Mouse (Mus musculus) limb, embryonic 13.5 days (tissue): Measurements from ENCODE around the gene Gm38392. TPM values are rescaled to one million over a fixed set of nuclear protein-coding genes. Genes with fewer than 3 reads are reported as not detected.

ENCODE experiments used
- ATAC-seq: fragments of 200-750 bp; cut with Nextera tagmentation; 2 replicates; pipeline ENCODE4 v1.8.0; 2017; ENCODE audit warnings: low read depth, moderate number of reproducible peaks, moderate TSS enrichment; ENCODE audit not compliant: low FRiP score
- H3K27ac ChIP-seq: fragments of 300-500 bp; sonication (generic); 2 replicates; pipeline ENCODE4 v1.5.1; 2015; ENCODE audit warnings: inconsistent platforms, mild to moderate bottlenecking, moderate library complexity
- H3K27me3 ChIP-seq: fragments of 300-500 bp; sonication (generic); 2 replicates; pipeline ENCODE4 v1.6.1; 2015; ENCODE audit warnings: mild to moderate bottlenecking, inconsistent platforms
- H3K36me3 ChIP-seq: fragments of 300-500 bp; sonication (generic); 2 replicates; pipeline ENCODE4 v1.6.1; 2015; ENCODE audit warnings: inconsistent platforms, mild to moderate bottlenecking, moderate library complexity
- H3K4me1 ChIP-seq: fragments of 300-500 bp; sonication (generic); 2 replicates; pipeline ENCODE4 v1.6.1; 2015; ENCODE audit warnings: inconsistent platforms
- H3K4me2 ChIP-seq: fragments of 300-500 bp; sonication (generic); replicated peaks from 2 replicates; pipeline ENCODE4 v1.6.1; 2015; ENCODE audit warnings: inconsistent platforms, mild to moderate bottlenecking, moderate library complexity
- H3K4me3 ChIP-seq: fragments of 300-500 bp; sonication (generic); 2 replicates; pipeline ENCODE4 v1.5.1; 2015; ENCODE audit warnings: moderate library complexity, mild to moderate bottlenecking, inconsistent platforms
- H3K9ac ChIP-seq: fragments of 300-500 bp; sonication (generic); 2 replicates; pipeline ENCODE4 v1.6.1; 2015; ENCODE audit warnings: mild to moderate bottlenecking, inconsistent platforms
- H3K9me3 ChIP-seq: fragments of 300-500 bp; sonication (generic); 2 replicates; pipeline ENCODE4 v1.6.1; 2016; ENCODE audit warnings: inconsistent platforms
- WGBS: fragments of 180-500 bp; shearing (Covaris S2); methylation state at CpG from one replicate; pipeline ENCODE4 v1.1.7; 2015; 5-methylcytosine and 5-hydroxymethylcytosine counted together
- polyA plus RNA-seq: library from polyadenylated mRNA; unstranded; fragments of >200 nt; fragmentation: Nextera tagmentation; extraction: Ambion mirVana; gene quantifications from 2 replicates; pipeline ENCODE4 v1.2.1, GENCODE M21; 2015

Gm38392 gene
- polyA plus RNA-seq, 1 experiment from 2014 or later = 1.0 TPM

DNA sequence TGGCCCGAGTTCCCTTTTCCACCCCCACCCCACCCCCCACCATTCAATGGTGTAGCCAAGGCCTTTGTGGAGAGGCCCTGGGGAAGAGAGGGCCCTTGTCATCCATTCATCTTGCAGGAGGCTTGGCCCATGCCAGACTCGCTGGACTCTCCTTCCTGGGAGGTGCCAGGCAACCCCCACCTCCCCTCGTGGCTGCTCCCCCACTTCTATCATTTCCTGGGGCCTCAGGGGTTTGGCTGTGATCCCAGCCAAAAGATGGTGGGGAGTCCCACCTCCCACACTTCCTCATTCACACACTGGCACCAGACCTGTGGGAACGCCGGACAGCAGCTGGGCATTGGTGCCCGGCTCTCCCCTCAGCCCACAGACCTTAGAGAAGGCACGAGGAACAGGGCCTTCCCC, 54.7 kb downstream of the Gm38392 start:
- WGBS = 48% methylated on average over 7 of the region's 7 CpGs
- Histone ChIP-seq H3K4me2 (no peak overlapping the region), H3K9me3 (no peaks in the 10 kb centered on the region), H3K9ac (no peak overlapping the region), H3K4me1 (peaks cover 12% of the 10 kb centered on the region; the same call in 1 of the 2 replicates), H3K27ac (no peak overlapping the region), H3K4me3 (no peak overlapping the region), H3K27me3 (peaks cover 92% of the 10 kb centered on the region), H3K36me3 (no peaks in the 10 kb centered on the region)
- ATAC-seq = no peak

DNA sequence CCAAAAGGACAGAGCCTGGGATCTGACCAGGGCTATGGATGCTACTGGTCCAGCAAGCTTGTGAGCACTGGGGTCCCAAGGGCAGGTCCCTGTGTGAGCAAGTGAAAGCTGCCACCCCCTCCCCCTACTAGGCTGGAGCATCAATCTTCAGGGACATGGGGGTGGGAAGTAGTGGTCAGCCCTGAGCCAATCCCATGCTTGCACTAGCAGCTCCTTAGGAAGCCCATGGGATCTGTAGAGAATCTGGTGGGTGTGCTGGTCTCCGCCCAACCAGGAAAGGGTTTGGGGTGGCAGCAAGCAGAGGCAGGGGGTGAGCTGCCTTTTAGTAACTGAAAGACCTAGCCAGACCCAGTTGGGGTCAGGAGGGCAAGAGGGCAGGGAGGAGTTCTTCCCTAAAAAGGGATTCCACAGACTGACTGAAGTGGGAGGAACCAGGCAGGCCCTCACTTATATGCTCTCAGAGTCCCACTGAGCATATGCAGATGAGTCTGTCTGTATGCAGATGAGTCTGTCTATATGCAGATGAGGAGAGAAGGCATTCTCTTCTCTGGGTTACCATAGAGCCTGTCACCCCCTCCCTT, 55.9 kb downstream of the Gm38392 start:
- WGBS = 19% methylated on average over 1 of the region's 1 CpGs
- H3K36me3 ChIP-seq = no peaks in the 10 kb centered on the region
- ATAC-seq = no peak
- no peak overlapping the region for H3K9ac ChIP-seq
- H3K9me3 ChIP-seq = no peaks in the 10 kb centered on the region
- H3K27me3 ChIP-seq = peaks cover 88% of the 10 kb centered on the region
- peaks cover 12% of the 10 kb centered on the region; the same call in 1 of the 2 replicates for H3K4me1 ChIP-seq
- H3K4me2 ChIP-seq = no peak overlapping the region
- no peak overlapping the region for H3K27ac ChIP-seq
- H3K4me3 ChIP-seq = no peak overlapping the region

DNA sequence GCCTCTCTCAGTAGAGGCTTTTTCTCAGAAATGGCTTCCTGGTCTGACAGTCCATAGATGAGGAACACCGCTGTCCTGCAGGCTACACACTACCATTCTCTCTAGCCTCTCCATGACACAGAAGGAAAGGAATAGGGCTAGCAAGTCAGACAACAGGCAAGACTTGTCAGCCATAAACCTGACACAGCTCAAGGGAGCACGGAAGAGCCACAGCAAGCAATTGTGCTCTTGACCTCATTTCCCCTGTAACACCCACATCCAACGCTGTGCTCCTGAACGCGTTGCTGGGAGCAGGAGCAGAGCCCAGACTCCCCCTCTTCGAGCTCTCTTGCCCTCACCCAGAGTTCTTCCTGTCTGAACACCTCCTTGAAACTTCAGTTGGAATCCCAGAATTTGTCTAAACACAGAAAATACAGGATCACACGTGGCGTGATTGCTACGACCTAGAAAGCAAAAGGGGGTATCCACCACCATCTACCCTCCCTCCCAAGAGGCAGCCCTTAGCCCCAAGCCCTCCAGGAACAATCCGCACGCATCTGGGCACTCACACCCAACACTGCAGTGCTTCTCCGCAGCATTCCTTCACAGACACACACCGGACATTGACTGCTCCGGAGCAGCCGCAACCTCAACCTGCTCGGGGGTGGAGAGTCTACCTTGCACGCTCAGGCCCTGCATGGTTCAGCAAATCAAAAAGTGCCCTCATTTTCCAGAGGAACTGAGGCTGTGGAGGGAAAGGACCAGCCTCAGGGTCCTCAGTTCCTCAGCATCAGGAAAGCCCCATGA, 56.6 kb downstream of the Gm38392 start:
- H3K36me3 ChIP-seq = no peaks in the 10 kb centered on the region
- H3K27me3 ChIP-seq = peaks cover 88% of the 10 kb centered on the region

DNA sequence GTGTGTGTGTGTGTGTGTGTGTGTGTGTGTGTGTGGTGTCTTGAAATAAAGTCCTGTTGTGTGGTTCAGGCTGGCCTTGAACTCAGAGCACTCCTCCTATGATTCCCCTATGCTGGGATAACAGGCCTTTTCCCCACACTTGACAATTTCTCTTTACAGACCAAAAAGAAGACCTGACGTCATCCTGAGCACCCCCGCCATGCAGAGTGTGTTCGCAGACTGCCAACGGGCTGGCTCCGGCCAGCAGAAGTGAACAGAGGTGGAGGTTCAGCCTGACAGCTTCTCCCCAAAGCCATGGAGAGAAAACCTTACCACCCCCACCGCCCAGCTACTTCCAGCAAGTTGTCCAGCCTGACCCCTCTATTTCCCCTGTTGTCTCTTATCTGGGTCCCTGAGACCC, 57.5 kb downstream of the Gm38392 start:
- Histone ChIP-seq H3K9me3 (no peaks in the 10 kb centered on the region), H3K4me2 (no peak overlapping the region), H3K36me3 (no peaks in the 10 kb centered on the region), H3K4me1 (peaks cover 12% of the 10 kb centered on the region; the same call in 1 of the 2 replicates), H3K27me3 (peaks cover 88% of the 10 kb centered on the region), H3K27ac (no peak overlapping the region), H3K9ac (no peak overlapping the region), H3K4me3 (no peak overlapping the region)
- ATAC-seq = no peak
- 78% methylated on average over 6 of the region's 6 CpGs for WGBS

More for the DNA sequence above, 56.6 kb downstream of the Gm38392 start:
- 31% methylated on average over 17 of the region's 17 CpGs for WGBS
- Histone ChIP-seq H3K4me2 (no peak overlapping the region), H3K9me3 (no peaks in the 10 kb centered on the region), H3K27ac (no peak overlapping the region), H3K9ac (no peak overlapping the region), H3K4me3 (no peak overlapping the region), H3K4me1 (peaks cover 12% of the 10 kb centered on the region; the same call in 1 of the 2 replicates)
- no peak for ATAC-seq

DNA sequence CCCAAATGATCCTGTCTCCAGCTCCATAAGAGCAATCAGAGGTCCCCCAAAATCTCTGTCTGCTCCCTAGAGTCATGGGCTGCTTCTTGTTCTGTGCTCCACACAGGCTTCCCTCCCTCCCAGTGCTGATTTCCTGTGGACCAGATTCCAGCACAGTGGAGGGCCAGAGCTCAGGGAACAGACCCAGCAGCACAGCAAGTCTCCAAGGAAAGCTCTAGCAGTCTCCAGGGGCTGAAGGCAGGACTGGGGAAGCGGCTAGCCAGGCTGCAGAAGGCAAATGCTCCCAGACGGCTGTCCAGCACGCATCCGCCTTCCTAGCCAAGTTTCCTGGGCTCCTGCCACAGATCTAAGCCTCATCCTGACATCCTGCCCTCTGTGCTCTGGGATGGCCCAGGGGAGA, 58.1 kb downstream of the Gm38392 start:
- H3K4me3 ChIP-seq = no peak overlapping the region
- H3K36me3 ChIP-seq = no peaks in the 10 kb centered on the region
- no peaks in the 10 kb centered on the region for H3K9me3 ChIP-seq
- H3K4me2 ChIP-seq = no peak overlapping the region
- no peak overlapping the region for H3K27ac ChIP-seq
- no peak for ATAC-seq
- H3K27me3 ChIP-seq = peaks cover 90% of the 10 kb centered on the region
- no peak overlapping the region for H3K9ac ChIP-seq
- H3K4me1 ChIP-seq = peaks cover 12% of the 10 kb centered on the region; the same call in 1 of the 2 replicates
- WGBS = 55% methylated on average over 4 of the region's 4 CpGs

DNA sequence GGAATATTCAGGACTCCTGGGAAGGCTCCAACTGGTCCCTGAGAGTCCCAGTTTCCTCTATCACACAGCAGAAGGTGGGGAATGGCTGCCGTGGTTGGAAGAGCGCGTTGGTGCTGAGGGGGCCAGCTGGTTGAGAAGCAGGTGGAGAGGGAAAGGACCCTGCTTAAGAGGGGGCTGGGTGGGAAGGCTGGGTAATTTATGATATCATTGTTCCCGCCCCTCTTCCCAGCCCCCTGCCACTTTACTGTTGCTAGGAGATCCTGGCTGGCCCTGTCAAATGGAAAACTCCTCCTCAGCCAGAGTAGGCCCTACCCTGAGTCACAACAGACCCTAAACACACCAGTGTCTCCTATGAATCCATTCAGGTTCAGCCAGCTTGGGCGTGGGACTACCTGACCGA, 59.0 kb downstream of the Gm38392 start:
- Histone ChIP-seq H3K9ac (no peak overlapping the region), H3K4me2 (no peak overlapping the region), H3K27me3 (peaks cover 90% of the 10 kb centered on the region), H3K4me3 (no peak overlapping the region), H3K27ac (no peak overlapping the region), H3K4me1 (peaks cover 6% of the 10 kb centered on the region; the same call in 1 of the 2 replicates), H3K36me3 (no peaks in the 10 kb centered on the region), H3K9me3 (no peaks in the 10 kb centered on the region)
- 39% methylated on average over 6 of the region's 6 CpGs for WGBS
- no peak for ATAC-seq

DNA sequence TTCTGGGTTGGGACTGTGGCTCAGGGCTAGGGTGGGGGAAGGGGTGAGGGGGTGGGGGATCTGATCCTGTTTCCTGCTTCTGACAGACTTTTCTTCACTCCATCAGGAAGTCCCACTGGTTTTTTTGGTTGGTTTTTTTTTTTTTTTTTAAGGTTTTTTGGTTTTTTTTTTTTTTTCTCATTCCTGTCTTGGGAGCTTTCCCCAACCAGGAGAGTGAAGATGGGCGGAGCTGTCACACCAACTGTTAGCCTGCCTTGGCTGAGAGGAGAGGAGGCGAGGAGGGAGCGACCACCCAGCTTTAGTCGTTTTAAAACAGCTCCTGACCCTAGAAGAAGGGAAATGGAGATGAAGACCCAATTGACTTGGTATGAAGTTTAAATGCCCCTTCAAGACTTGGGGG, 59.8 kb downstream of the Gm38392 start:
- H3K27me3 ChIP-seq = peaks cover 92% of the 10 kb centered on the region
- H3K36me3 ChIP-seq = no peaks in the 10 kb centered on the region
- no peaks in the 10 kb centered on the region for H3K9me3 ChIP-seq
- H3K4me2 ChIP-seq = no peak overlapping the region
- H3K27ac ChIP-seq = no peak overlapping the region
- H3K4me3 ChIP-seq = no peak overlapping the region
- 22% methylated on average over 4 of the region's 4 CpGs for WGBS
- no peak overlapping the region for H3K9ac ChIP-seq
- peaks cover 2% of the 10 kb centered on the region; the same call in 1 of the 2 replicates for H3K4me1 ChIP-seq
- no peak for ATAC-seq

DNA sequence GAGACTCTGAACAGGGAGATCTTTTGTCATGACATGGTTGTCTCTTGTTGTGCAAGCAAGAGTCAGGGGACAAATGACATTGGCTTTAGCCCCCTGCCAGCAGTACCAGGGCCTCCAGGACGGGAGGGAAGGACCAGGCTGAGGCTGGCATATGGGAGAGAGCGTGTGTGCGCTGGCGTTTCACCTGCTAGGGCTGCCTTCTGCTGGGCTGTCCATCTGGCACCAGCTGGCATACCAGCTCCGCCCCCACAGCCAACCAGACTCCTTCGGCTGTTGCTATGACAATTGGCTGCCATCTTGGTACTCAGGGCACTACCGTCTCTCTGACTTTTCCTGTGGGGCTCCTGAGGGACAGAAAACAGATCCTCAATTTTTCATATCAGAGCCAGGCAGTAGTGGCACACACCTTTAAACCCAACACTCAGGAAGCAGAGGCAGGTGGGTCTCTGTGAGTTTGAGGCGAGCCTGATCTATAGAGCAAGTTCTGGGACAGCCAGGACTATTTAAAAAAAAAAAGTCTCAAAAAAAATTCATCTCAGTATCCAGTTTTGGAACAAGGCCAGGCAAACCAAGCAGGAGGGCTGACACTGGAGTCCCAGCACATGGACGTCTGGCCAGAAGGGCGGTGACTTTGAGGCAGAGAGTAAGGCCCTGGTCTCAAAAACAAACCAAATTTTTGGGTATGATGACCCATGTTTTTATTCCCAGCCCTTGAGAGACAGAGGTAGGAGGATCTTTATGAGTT, 60.7 kb downstream of the Gm38392 start:
- no peak for ATAC-seq
- no peak overlapping the region for H3K4me3 ChIP-seq

DNA sequence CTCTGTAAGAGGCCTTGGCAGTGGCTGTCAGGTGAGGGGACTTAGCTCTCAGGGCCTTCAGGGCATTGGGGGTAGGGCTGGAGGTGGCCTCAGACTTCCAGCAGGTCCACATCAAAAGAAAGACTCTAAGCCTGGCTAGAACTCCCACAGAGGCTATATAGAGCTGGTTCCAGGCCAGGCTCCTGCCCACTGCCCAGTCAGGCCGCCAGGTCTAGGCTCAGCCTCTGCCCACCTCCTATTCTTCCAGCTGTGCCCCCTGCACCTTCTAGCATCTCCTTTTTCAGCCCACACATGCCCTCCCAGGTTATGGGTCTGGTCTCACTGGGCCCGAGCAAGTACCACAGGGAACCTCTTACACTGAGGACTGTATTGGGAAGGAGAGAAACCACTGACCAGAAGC, 62.1 kb downstream of the Gm38392 start:
- no peaks in the 10 kb centered on the region for H3K9me3 ChIP-seq
- no peak overlapping the region for H3K4me3 ChIP-seq
- WGBS = 51% methylated on average over 2 of the region's 2 CpGs
- H3K27ac ChIP-seq = no peak overlapping the region
- H3K27me3 ChIP-seq = peaks cover 93% of the 10 kb centered on the region
- H3K9ac ChIP-seq = no peak overlapping the region
- H3K36me3 ChIP-seq = no peaks in the 10 kb centered on the region
- H3K4me1 ChIP-seq = no peaks in the 10 kb centered on the region
- ATAC-seq = no peak
- H3K4me2 ChIP-seq = no peak overlapping the region

More for the DNA sequence above, 60.7 kb downstream of the Gm38392 start:
- no peaks in the 10 kb centered on the region for H3K4me1 ChIP-seq
- no peak overlapping the region for H3K4me2 ChIP-seq
- H3K9me3 ChIP-seq = no peaks in the 10 kb centered on the region
- H3K27ac ChIP-seq = no peak overlapping the region
- 82% methylated on average over 10 of the region's 10 CpGs for WGBS
- H3K27me3 ChIP-seq = peaks cover 93% of the 10 kb centered on the region
- no peaks in the 10 kb centered on the region for H3K36me3 ChIP-seq
- no peak overlapping the region for H3K9ac ChIP-seq

DNA sequence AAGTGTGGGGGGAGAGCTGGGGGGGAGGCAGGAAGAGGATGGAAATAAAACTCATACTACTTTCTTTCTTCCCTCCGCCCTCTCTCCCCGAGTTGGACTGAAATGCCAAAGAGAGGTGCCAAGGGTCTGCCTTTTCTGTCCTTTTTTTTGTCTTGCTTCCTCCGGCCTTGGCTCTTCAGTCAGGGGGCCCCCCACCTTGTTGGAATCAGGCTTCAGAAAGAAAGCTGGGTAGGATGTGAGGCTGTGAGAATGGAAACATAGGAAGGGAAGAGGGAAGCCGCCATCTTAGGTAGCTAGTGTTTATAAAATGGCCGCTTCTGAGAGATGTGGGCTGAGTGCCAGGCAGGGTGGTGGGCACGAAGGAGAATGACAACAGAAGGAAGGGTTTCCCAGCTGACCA, 64.6 kb downstream of the Gm38392 start:
- Histone ChIP-seq H3K4me2 (no peak overlapping the region), H3K4me3 (no peak overlapping the region), H3K4me1 (no peaks in the 10 kb centered on the region), H3K27me3 (peaks cover 93% of the 10 kb centered on the region), H3K9ac (no peak overlapping the region), H3K27ac (no peak overlapping the region), H3K9me3 (no peaks in the 10 kb centered on the region), H3K36me3 (no peaks in the 10 kb centered on the region)
- 80% methylated on average over 6 of the region's 6 CpGs for WGBS
- ATAC-seq = no peak

DNA sequence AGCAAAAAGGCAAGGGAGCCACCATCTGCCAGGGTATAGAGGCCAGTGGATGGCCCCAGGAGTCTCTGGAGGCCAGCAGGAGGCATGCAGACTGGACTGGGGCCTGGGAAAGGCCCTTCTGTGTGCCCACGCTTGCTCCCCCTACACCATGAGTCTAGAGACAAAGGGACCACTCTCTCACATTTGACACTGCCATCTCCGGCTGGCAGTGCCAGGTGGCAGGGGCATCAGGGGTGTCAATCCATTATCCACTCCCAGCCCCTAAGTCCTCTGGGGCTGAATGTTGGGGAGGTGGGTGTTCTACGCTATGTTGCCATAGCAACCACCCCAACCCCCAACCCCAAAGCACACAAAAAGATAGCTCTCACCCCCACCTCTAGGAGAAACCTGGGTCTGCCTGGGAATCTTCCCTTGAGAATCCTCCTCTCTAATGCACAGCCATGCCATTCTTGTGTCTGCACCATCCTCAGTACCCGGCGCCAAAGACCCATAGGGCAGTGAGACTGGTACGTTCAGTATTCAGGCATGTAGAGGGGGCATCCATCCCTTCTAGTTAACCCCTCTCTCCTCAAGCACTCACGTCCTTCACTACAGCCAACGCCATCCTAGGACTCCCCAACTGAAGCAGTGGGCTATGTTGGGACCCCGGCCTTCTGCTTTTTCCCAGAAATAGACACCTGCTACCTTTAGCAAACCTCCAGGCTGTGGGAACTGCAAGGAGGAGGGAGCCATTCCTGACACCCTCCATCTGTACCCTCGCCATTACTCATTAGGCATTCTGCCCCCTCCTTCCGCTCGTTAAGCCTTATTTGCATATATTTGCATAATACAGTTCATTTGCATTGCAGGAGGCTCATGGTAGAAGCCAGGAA, 65.3 kb downstream of the Gm38392 start:
- peaks cover 98% of the 10 kb centered on the region for H3K27me3 ChIP-seq
- no peaks in the 10 kb centered on the region for H3K36me3 ChIP-seq
- H3K4me3 ChIP-seq = no peak overlapping the region
- no peak overlapping the region for H3K4me2 ChIP-seq
- H3K27ac ChIP-seq = no peak overlapping the region
- H3K9me3 ChIP-seq = no peaks in the 10 kb centered on the region
- ATAC-seq = no peak
- WGBS = 56% methylated on average over 12 of the region's 12 CpGs
- H3K9ac ChIP-seq = no peak overlapping the region
- no peaks in the 10 kb centered on the region for H3K4me1 ChIP-seq
